Mouse (Mus musculus) retina, adult 2 months (tissue): ENCODE data around the gene Dusp28.
"Not testable (repeated sequence)": the region's sequence is repeated elsewhere in the genome, so short reads cannot be mapped to it uniquely, and the experiment has no call there.

Experiments used
- DNase-seq: peaks from one replicate; pipeline ENCODE4 v3.0.0-alpha.2; 2012; ENCODE audit warnings: low read depth, low spot score

The Dusp28 gene

GRCm38 (mm10) chr1:92937797-92938196, 31.0 kb downstream of the Dusp28 start:
- no peak for DNase-seq

- DNase-seq, result no peak
These were observed 33.0 kb downstream of the Dusp28 start for GRCm38 (mm10) chr1:92939746-92940145.

- no peak for DNase-seq
These were observed 36.6 kb downstream of the Dusp28 start for GRCm38 (mm10) chr1:92943219-92943989.

- no peak for DNase-seq
These were observed 41.2 kb downstream of the Dusp28 start for GRCm38 (mm10) chr1:92947966-92948365.

GRCm38 (mm10) chr1:92949426-92949825, 42.6 kb downstream of the Dusp28 start:
- no peak for DNase-seq

GRCm38 (mm10) chr1:92950607-92951006, 43.8 kb downstream of the Dusp28 start, which contains the start of gene Gpr35:
Gpr35 (plus strand) TSS chr1:92950865.
- DNase-seq, result no peak

- no peak for DNase-seq
These were observed 46.9 kb downstream of the Dusp28 start for GRCm38 (mm10) chr1:92953641-92954040.

- not testable (repeated sequence) for DNase-seq
These were observed 50.0 kb downstream of the Dusp28 start for GRCm38 (mm10) chr1:92956571-92957335.
